Mouse (Mus musculus) C2C12 (cell line): ENCODE data around the gene Ccr7.

Experiments
- CTCF ChIP-seq: IDR thresholded peaks from one replicate; pipeline ENCODE4 v1.5.1; 2011; ENCODE audit not compliant: control insufficient read depth, insufficient read depth, insufficient read length
- MYOD1 ChIP-seq: IDR thresholded peaks from one replicate; pipeline ENCODE4 v1.6.1; 2011; ENCODE audit warnings: low read depth; ENCODE audit not compliant: control insufficient read depth, insufficient read length

DNA sequence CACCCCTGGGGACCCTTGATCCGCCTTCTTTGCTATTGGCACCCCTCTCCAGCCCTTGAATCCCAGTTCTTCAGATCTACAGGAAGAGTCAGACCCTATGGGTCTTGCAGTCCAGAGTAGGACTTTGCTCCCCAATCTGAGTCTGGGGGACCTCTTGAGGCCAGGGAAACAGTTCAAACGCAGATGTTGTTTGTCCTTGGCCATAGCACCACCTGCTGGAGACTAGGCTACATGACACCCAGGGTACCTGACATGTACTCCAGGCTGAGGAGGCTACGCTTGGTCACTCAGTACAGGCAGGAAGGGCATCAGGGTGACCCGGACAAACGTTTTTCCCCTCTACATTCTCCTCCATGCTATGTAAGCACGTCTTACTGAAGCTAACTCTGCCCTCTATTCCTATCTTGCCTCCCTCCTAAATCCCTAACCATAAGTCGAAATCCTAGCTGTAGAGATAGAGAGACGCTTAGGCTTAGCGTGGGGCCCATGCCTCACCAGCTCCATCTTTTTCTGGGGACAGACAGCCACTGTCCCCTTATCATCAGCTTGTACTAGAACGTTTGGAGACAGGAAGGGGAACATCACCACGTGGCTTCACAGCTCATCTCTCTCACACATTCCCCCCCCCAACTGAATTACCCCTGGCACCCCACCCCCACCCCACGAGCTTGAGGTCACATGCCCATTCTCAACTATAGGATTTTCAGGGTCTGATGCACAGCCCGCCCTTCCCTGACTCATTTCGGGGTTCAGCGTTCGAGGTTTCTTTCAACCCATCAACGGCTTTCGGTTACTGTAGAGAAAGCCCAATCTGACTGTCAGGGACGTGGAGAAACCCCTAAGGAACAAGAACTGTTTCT lies 4.7 kb downstream of the Ccr7 start:
- TF ChIP-seq CTCF (peak; percentile 93), MYOD1 (no peak)
